Mouse (Mus musculus) ES-E14 (cell line): ENCODE results near the gene Ptpn20. TPM values are rescaled to one million over a fixed set of nuclear protein-coding genes. Genes with fewer than 3 reads are reported as not detected.
A peak's percentile ranks its signal among the peaks of the same experiment; 100 is the strongest.

Source experiments
- DNase-seq: peaks from one replicate; pipeline ENCODE4 v3.0.0-alpha.2; 2013; ENCODE audit warnings: low read depth, low spot score
- H3K27ac ChIP-seq: 2 replicates; pipeline ENCODE4 v1.5.1; 2012; ENCODE audit warnings: low read depth, mild to moderate bottlenecking, low read length, moderate library complexity, mixed read lengths; ENCODE audit not compliant: poor library complexity, insufficient read depth, severe bottlenecking
- H3K36me3 ChIP-seq: 2 replicates; pipeline ENCODE4 v1.6.1; 2012; ENCODE audit warnings: mild to moderate bottlenecking, low read length, moderate library complexity, mixed read lengths; ENCODE audit not compliant: control insufficient read depth, poor library complexity, insufficient read depth, severe bottlenecking
- H3K4me1 ChIP-seq, 2 experiments: fragments of 150-350 bp in 1 of 2; sonication (generic) in 1 of 2; 2 replicates each; pipeline ENCODE4 v1.6.1; 2012; ENCODE audit warnings: low read length in 2 of 2, mild to moderate bottlenecking in 1 of 2, mixed read lengths in 1 of 2; ENCODE audit not compliant: control insufficient read depth in 2 of 2, insufficient read depth in 2 of 2, poor library complexity in 1 of 2
- H3K4me3 ChIP-seq, 2 experiments: fragments of 150-350 bp in 1 of 2; sonication (generic) in 1 of 2; 2 replicates each; pipeline ENCODE4 v1.5.1; 2012; ENCODE audit warnings: low read length in 2 of 2, low read depth in 1 of 2, mild to moderate bottlenecking in 1 of 2, mixed read lengths in 1 of 2; ENCODE audit not compliant: insufficient read depth in 1 of 2, poor library complexity in 1 of 2, severe bottlenecking in 1 of 2
- H3K9ac ChIP-seq: 2 replicates; pipeline ENCODE4 v1.6.1; 2012; ENCODE audit warnings: low read depth, mild to moderate bottlenecking, low read length, mixed read lengths; ENCODE audit not compliant: poor library complexity, insufficient read depth, severe bottlenecking
- H3K9me3 ChIP-seq: fragments of 150-350 bp; sonication (generic); 2 replicates; pipeline ENCODE4 v1.6.1; 2012; ENCODE audit warnings: low read depth, mild to moderate bottlenecking, low read length; ENCODE audit not compliant: control insufficient read depth, insufficient read depth
- CHD2 ChIP-seq: IDR thresholded peaks from 2 replicates; pipeline ENCODE4 v1.6.1; 2014; ENCODE audit warnings: mild to moderate bottlenecking, low read depth, low read length, inconsistent platforms
- HCFC1 ChIP-seq: IDR thresholded peaks from 2 replicates; pipeline ENCODE4 v1.6.1; 2012; ENCODE audit warnings: low read length, inconsistent platforms, borderline replicate concordance; ENCODE audit not compliant: insufficient read depth
- MAFK ChIP-seq: IDR thresholded peaks from 2 replicates; pipeline ENCODE4 v1.6.1; 2014; ENCODE audit warnings: mild to moderate bottlenecking, low read depth, low read length, inconsistent platforms; ENCODE audit not compliant: insufficient read depth
- ZC3H11A ChIP-seq: IDR thresholded peaks from 2 replicates; pipeline ENCODE4 v1.6.1; 2012; ENCODE audit warnings: low read depth, mild to moderate bottlenecking, inconsistent platforms, low read length, borderline replicate concordance
- ZNF384 ChIP-seq: IDR thresholded peaks from 2 replicates; pipeline ENCODE4 v1.6.1; 2012; ENCODE audit warnings: low read depth, low read length, inconsistent platforms
- in situ Hi-C, 2 experiments: fragments of 600-800 bp; cut with MboI; formaldehyde crosslinking; loops; one replicate each; pipeline ENCODE4 v1.15.1; 2025; ENCODE audit warnings: low sequenced_read_pairs in 2 of 2, inconsistent platforms in 1 of 2; ENCODE audit not compliant: unreplicated experiment in 2 of 2
- total RNA-seq: library from RNA; depleted of rRNA; stranded (reverse); fragments of 300-350 nt; gene quantifications from 2 replicates; pipeline ENCODE4 v1.2.3, GENCODE M21; 2012

Ptpn20 gene
- total RNA-seq, 1 experiment, result 0.54 TPM

- Histone ChIP-seq H3K4me1 (no peaks in the 10 kb centered on the region), H3K9ac (no peak overlapping the region)
- in situ Hi-C loops, result no loop called here
These were observed 36.0 kb downstream of the Ptpn20 start for GRCm38 (mm10) chr14:33625036-33625435.

GRCm38 (mm10) chr14:33632790-33633372 lies 43.9 kb downstream of the Ptpn20 start:
- TF ChIP-seq ZC3H11A (no peak), CHD2 (no peak), ZNF384 (0 out of 2 replicates have a peak, but pooled peaks have one; percentile 30)
- Histone ChIP-seq H3K4me1 (no peaks in the 10 kb centered on the region), H3K4me3 (no peak overlapping the region), H3K9ac (no peak overlapping the region), H3K36me3 (no peaks in the 10 kb centered on the region), H3K9me3 (no peaks in the 10 kb centered on the region), H3K27ac (no peak overlapping the region)
- in situ Hi-C loops, result no loop called here
- DNase-seq, result no peak

More at GRCm38 (mm10) chr14:33625036-33625435, 36.0 kb downstream of the Ptpn20 start:
- no peak for DNase-seq
- Histone ChIP-seq H3K9me3 (no peaks in the 10 kb centered on the region), H3K27ac (no peak overlapping the region), H3K4me3 (no peak overlapping the region), H3K36me3 (no peaks in the 10 kb centered on the region)
- TF ChIP-seq ZC3H11A (no peak), CHD2 (no peak), ZNF384 (no peak)

GRCm38 (mm10) chr14:33634354-33634753 lies 45.3 kb downstream of the Ptpn20 start:
- no peak for DNase-seq
- in situ Hi-C loops, result no loop called here
- no peaks in the 10 kb centered on the region for H3K9me3 ChIP-seq
- H3K27ac ChIP-seq, result no peak overlapping the region
- no peak overlapping the region for H3K9ac ChIP-seq
- H3K36me3 ChIP-seq, result no peaks in the 10 kb centered on the region
- no peaks in the 10 kb centered on the region for H3K4me1 ChIP-seq
- TF ChIP-seq HCFC1 (no peak), ZNF384 (no peak), MAFK (no peak), CHD2 (no peak), ZC3H11A (no peak)
- H3K4me3 ChIP-seq, result no peak overlapping the region

- no peaks in the 10 kb centered on the region for H3K9me3 ChIP-seq
- H3K4me3 ChIP-seq, result no peak overlapping the region
- in situ Hi-C loops, result no loop called here
- no peak overlapping the region for H3K9ac ChIP-seq
- TF ChIP-seq MAFK, result no peak
- no peak for TF ChIP-seq ZC3H11A
- no peak for TF ChIP-seq HCFC1
- no peak for TF ChIP-seq CHD2
- TF ChIP-seq ZNF384, result no peak
- H3K27ac ChIP-seq, result no peak overlapping the region
- H3K36me3 ChIP-seq, result no peaks in the 10 kb centered on the region
- no peak for DNase-seq
- no peaks in the 10 kb centered on the region for H3K4me1 ChIP-seq
These were observed 45.8 kb downstream of the Ptpn20 start for GRCm38 (mm10) chr14:33634774-33635173.

- Histone ChIP-seq H3K36me3 (no peaks in the 10 kb centered on the region), H3K4me1 (no peaks in the 10 kb centered on the region), H3K9ac (no peak overlapping the region), H3K4me3 (no peak overlapping the region), H3K9me3 (no peaks in the 10 kb centered on the region), H3K27ac (no peak overlapping the region)
- in situ Hi-C loops, result no loop called here
- DNase-seq, result peak; percentile 9
- TF ChIP-seq HCFC1, result no peak
- TF ChIP-seq CHD2, result no peak
- no peak for TF ChIP-seq ZNF384
- TF ChIP-seq ZC3H11A, result no peak
- no peak for TF ChIP-seq MAFK
These were observed 50.4 kb downstream of the Ptpn20 start for GRCm38 (mm10) chr14:33639357-33639756.
